Mouse (Mus musculus) G1E-ER4 (cell line): Measurements from ENCODE around the gene Olfr1047. TPM values are rescaled to one million over a fixed set of nuclear protein-coding genes. Genes with fewer than 3 reads are reported as not detected.
"Not testable (repeated sequence)": the region's sequence is repeated elsewhere in the genome, so short reads cannot be mapped to it uniquely, and the experiment has no call there.

ENCODE experiments used
- GATA1 ChIP-seq: IDR thresholded peaks from one replicate; pipeline ENCODE4 v1.8.0; 2012; ENCODE audit warnings: low read length, inconsistent platforms
- polyA plus RNA-seq: library from polyadenylated mRNA; stranded (reverse); fragments of >175 nt; gene quantifications from 2 replicates; pipeline ENCODE4 v1.2.3, GENCODE M21; 2012

Gene Olfr1047
- not detected in 2 replicates for polyA plus RNA-seq

DNA sequence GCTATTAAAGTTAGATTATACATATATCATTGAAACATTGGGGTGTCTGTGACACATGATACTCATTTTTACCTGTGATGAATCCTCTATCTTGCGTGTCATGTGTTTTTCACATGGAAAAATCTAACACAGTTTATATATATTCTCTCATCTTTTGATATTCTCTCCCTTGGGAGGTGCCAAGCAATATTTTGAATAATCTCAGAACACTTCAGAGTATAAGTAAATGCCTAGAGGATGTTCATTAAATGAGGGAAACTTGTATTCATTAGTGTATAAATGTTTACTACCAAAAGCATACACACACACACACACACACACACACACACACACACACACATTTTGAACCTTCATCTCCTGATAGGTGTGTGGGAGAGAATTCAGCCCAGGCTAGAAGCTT, at the start of gene Olfr1047:
Olfr1047 (minus strand) TSS at position 101 of the 400 bp plus-strand sequence.
- no peak for TF ChIP-seq GATA1

GRCm38 (mm10) chr2:86278988-86279387, 47.8 kb upstream of the Olfr1047 start, which contains the start of gene Olfr1051:
Gene Olfr1051, minus strand, starts transcription at chr2:86279088.
- not testable (repeated sequence) for TF ChIP-seq GATA1

GRCm38 (mm10) chr2:86258228-86258627, 27.0 kb upstream of the Olfr1047 start, which contains the start of gene Olfr1049:
Gene Olfr1049, minus strand, starts transcription at chr2:86258328.
- TF ChIP-seq GATA1: not testable (repeated sequence)

DNA sequence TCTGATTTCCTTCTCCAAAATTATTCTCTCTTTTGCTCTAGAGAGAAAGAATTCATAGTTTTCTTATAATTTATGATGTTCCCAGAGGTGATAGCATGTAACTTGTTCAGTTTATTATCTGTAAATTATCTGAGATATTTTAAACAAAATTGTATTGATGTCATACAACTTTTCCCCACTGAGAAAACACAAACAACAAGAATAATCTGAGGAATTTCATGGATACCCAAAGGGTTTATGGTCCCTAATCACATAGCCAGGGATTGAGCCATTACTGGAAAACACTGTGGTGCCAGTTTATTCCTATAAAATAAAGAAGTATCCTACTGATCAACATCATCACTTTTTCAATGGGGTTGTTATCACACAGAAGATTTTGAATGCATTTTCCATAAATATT, 9.0 kb upstream of the Olfr1047 start, which contains the start of gene Olfr1048:
Olfr1048 (minus strand) TSS at position 101 of the 400 bp plus-strand sequence.
- no peak for TF ChIP-seq GATA1

DNA sequence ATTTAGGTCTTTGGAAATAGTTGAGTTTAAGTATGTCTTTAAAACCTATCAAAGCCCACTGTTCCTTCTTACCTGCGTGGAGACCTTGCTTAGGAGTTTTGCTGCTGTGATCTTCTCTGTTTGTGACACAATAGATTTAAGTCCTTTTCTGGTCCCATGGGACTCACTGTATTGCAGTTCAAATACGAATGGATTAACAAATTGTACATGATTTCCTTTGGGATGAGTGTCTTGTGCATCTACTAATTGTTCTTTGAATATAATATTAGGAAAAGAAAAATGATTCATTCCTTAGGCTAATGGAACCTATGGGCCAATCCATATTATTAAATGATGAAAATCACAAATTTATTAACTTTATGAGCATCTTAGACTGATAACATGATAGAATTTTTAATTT, 12.0 kb downstream of the Olfr1047 start, which contains the start of gene Olfr1046:
Olfr1046 (minus strand) TSS at position 101 of the 400 bp plus-strand sequence.
- no peak for TF ChIP-seq GATA1

- TF ChIP-seq GATA1: no peak
Measured at GRCm38 (mm10) chr2:86202909-86203308, 28.3 kb downstream of the Olfr1047 start, which contains the start of gene Olfr1045. Gene Olfr1045, minus strand, starts transcription at chr2:86203009.

GRCm38 (mm10) chr2:86195863-86196262, 35.3 kb downstream of the Olfr1047 start:
- TF ChIP-seq GATA1: no peak

- TF ChIP-seq GATA1: no peak
Measured at GRCm38 (mm10) chr2:86185583-86185982, 45.6 kb downstream of the Olfr1047 start, which contains the start of gene Olfr52. Gene Olfr52, minus strand, starts transcription at chr2:86185683.

GRCm38 (mm10) chr2:86179950-86180349, 51.3 kb downstream of the Olfr1047 start:
- TF ChIP-seq GATA1: no peak

- TF ChIP-seq GATA1: no peak
Measured at GRCm38 (mm10) chr2:86177720-86178119, 53.5 kb downstream of the Olfr1047 start, which contains the start of gene Olfr1044. Gene Olfr1044, minus strand, starts transcription at chr2:86177820.

Other genes starting within 250 kb of the Olfr1047 start
- not detected in 2 replicates for gene Olfr1031, start 241.1 kb downstream of the Olfr1047 start, polyA plus RNA-seq
- gene Olfr1032, start 225.9 kb downstream of the Olfr1047 start, polyA plus RNA-seq: not detected in 2 replicates
- not detected in 2 replicates for gene Olfr1033, start 210.8 kb downstream of the Olfr1047 start, polyA plus RNA-seq
- not detected in 2 replicates for gene Olfr1034, start 185.5 kb downstream of the Olfr1047 start, polyA plus RNA-seq
- not detected in 2 replicates for gene Olfr1036, start 157.4 kb downstream of the Olfr1047 start, polyA plus RNA-seq
- gene Olfr1037, start 144.0 kb downstream of the Olfr1047 start, polyA plus RNA-seq: not detected in 2 replicates
- not detected in 2 replicates for gene Olfr1039, start 95.5 kb downstream of the Olfr1047 start, polyA plus RNA-seq
- gene Olfr1040, start 84.7 kb downstream of the Olfr1047 start, polyA plus RNA-seq: not detected in 2 replicates
- not detected in 2 replicates for gene Olfr1042, start 69.6 kb downstream of the Olfr1047 start, polyA plus RNA-seq
- not detected in 2 replicates for gene Olfr1043, start 63.9 kb downstream of the Olfr1047 start, polyA plus RNA-seq
- gene Olfr1044, start 53.6 kb downstream of the Olfr1047 start, polyA plus RNA-seq: not detected in 2 replicates
- not detected in 2 replicates for gene Olfr52, start 45.7 kb downstream of the Olfr1047 start, polyA plus RNA-seq
- not detected in 2 replicates for gene Olfr1045, start 28.4 kb downstream of the Olfr1047 start, polyA plus RNA-seq
- not detected in 2 replicates for gene Olfr1046, start 12.1 kb downstream of the Olfr1047 start, polyA plus RNA-seq
- gene Olfr1048, start 8.9 kb upstream of the Olfr1047 start, polyA plus RNA-seq: not detected in 2 replicates
- gene Olfr1049, start 26.9 kb upstream of the Olfr1047 start, polyA plus RNA-seq: not detected in 2 replicates
- gene Olfr1051, start 47.7 kb upstream of the Olfr1047 start, polyA plus RNA-seq: not detected in 2 replicates
- not detected in 2 replicates for gene Olfr1052, start 61.1 kb upstream of the Olfr1047 start, polyA plus RNA-seq
- not detected in 2 replicates for gene Olfr1053, start 83.9 kb upstream of the Olfr1047 start, polyA plus RNA-seq
- gene Olfr1054, start 104.0 kb upstream of the Olfr1047 start, polyA plus RNA-seq: not detected in 2 replicates
- gene Olfr1055, start 118.9 kb upstream of the Olfr1047 start, polyA plus RNA-seq: not detected in 2 replicates
- not detected in 2 replicates for gene Olfr1056, start 131.1 kb upstream of the Olfr1047 start, polyA plus RNA-seq
- gene Olfr1057, start 147.0 kb upstream of the Olfr1047 start, polyA plus RNA-seq: not detected in 2 replicates
- not detected in 2 replicates for gene Olfr1058, start 157.2 kb upstream of the Olfr1047 start, polyA plus RNA-seq
- not detected in 2 replicates for gene Olfr1061, start 182.6 kb upstream of the Olfr1047 start, polyA plus RNA-seq
- not detected in 2 replicates for gene Olfr1062, start 195.3 kb upstream of the Olfr1047 start, polyA plus RNA-seq
- not detected in 2 replicates for gene Olfr1065, start 219.2 kb upstream of the Olfr1047 start, polyA plus RNA-seq
- not detected in 2 replicates for gene Olfr1066, start 224.9 kb upstream of the Olfr1047 start, polyA plus RNA-seq